In the genomic region with DNA sequence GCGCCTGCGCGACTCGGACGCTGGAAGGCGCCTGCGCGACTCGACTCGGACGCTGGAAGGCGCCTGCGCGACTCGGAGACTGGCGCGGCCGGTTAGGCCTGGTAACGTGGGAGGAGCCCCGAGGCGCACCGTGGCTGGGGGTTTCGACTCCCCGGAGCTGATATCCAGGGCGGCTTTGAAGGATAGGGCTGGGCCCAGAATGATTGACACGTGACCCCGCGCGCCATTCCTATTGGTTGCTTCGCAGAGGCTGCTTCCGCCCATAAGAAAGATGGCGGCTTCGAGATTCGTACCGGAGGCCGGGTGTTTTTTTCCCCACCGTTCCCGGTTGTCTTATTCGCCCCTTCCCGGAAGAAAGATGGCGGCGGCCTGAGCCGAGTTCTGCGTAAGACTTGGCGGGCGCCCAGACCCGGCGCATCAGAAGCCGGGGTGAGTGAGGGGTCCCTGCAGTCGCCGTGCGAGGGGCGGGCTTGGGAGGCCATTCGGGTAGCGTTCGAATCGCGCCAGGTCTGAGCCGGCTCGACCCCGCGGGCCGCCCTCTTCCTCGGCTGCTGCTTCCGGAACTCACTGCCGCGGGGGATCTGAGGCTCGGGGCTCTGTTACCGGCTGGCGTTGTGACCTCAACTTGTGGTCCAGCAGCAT, we compare ENCODE assay signal across 1 mouse cellular context.
TF ChIP-seq lines count a peak whose summit lies in the region.

No protein-coding gene starts in this region.

TF ChIP-seq in C2C12, 6 proteins besides CTCF, POLR2A, EP300 and RAD21:
- TF ChIP-seq MYOD1 (IDR thresholded peaks at IDR 0.05; ENCODE audit: control insufficient read depth, insufficient read length, low read depth) (no peak), USF1 (IDR thresholded peaks at IDR 0.05; ENCODE audit: low read depth) (peak; percentile 97)
